Mouse (Mus musculus) erythroblast, embryonic 14.5 days (primary cell): ENCODE measurements around the gene 4930442H23Rik.

Experiments
- GATA1 ChIP-seq: IDR thresholded peaks from 2 replicates; pipeline ENCODE4 v1.6.1; 2012; ENCODE audit warnings: low read length, inconsistent platforms, mixed read lengths
- TAL1 ChIP-seq: IDR thresholded peaks from 3 replicates; pipeline ENCODE4 v1.6.1; 2012; ENCODE audit warnings: low read length, inconsistent platforms, mixed read lengths

DNA sequence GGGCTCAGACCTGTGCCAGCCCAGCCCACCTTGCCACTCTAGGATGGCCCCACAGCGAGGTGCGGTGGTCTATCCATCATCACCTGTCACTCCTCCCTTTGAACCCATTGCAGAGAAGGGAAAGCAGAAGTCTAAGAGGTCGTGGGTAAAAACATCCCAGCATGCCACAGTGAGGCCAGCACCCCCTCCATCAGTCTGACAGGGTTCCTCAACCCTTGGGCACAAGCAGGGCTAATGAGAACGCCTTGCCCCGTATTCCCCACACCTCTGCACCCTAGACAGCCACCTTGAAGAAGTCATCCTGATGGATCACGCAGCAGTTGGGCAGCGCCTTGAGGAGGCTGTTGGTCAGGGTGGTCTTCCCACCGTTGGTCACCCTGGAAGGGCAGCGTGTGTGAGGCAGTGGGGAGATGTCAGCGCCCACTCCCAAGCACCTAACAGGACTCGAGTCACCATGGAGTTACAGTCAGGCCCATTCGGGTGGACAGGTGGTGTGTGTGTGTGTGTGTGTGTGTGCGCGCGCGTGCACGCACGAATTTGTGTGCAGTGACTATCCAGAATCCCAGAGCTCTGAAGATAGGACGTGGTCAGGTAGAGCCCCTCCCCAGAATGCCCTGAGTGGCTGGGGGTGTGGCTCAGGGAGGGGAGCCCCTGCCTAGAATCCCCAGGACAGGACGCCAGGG, 17.1 kb upstream of the 4930442H23Rik start:
- TF ChIP-seq GATA1 (no peak), TAL1 (no peak)
